17 mouse cellular contexts compared by ENCODE assay signal in genomic region chr11:36364441-36364840, GRCm38 (mm10).
DNase-seq lines count a peak whose midpoint lies in the region; ATAC-seq lines count a peak whose summit lies in the region.
"Had no signal": no experiment of that assay in that cellular context is flagged by ENCODE, and none has a peak within 500 bp of the region (broad histone marks: within the 10 kb centered on the region; RNA-seq: fewer than 3 reads in every experiment).

No protein-coding gene starts in this region.

- no peaks in the 10 kb centered on the region for H3K9me3 ChIP-seq in intestine, embryonic 16.5 days (ENCODE audit: control insufficient read depth, low read length)
- H3K9me3 ChIP-seq: embryonic facial prominence, embryonic 12.5 days; midbrain, embryonic 15.5 days had no signal

- WGBS in intestine, embryonic 16.5 days = 61% methylated on average over 9 of the region's 9 CpGs

- ATAC-seq in intestine, embryonic 16.5 days = no peak
- ATAC-seq: intestine, postnatal 0 days; lung, postnatal 0 days; midbrain, embryonic 15.5 days had no signal

- no peaks in the 10 kb centered on the region for H3K4me1 ChIP-seq in intestine, embryonic 16.5 days (ENCODE audit: control insufficient read depth, insufficient read depth, low read length)
- H3K4me1 ChIP-seq: embryonic facial prominence, embryonic 12.5 days had no signal

- H3K4me2 ChIP-seq in intestine, embryonic 16.5 days (ENCODE audit: low read depth, low read length) = no peak overlapping the region
- H3K4me2 ChIP-seq: embryonic facial prominence, embryonic 12.5 days; hindbrain, embryonic 14.5 days; midbrain, embryonic 15.5 days had no signal

- H3K27ac ChIP-seq in intestine, embryonic 16.5 days (ENCODE audit: low read length) = no peak overlapping the region
- H3K27ac ChIP-seq: embryonic facial prominence, embryonic 12.5 days; hindbrain, embryonic 14.5 days; liver, embryonic 14.5 days; midbrain, embryonic 15.5 days had no signal

- H3K27me3 ChIP-seq in intestine, embryonic 16.5 days (replicated peaks; ENCODE audit: control insufficient read depth, insufficient read depth, low read length) = no peaks in the 10 kb centered on the region
- H3K27me3 ChIP-seq: embryonic facial prominence, embryonic 12.5 days; midbrain, embryonic 15.5 days had no signal

- peak; percentile 8 to 43 for DNase-seq in kidney, postnatal 25 days
- no peak for DNase-seq in kidney, adult 11 months
- DNase-seq in embryo, embryonic 11 days = peak; percentile 17
- DNase-seq in forelimb bud, embryonic 11.5 days (ENCODE audit: low read depth, low spot score) = peak; percentile 52
- DNase-seq in retina, embryonic 14.5 days (ENCODE audit: low spot score) = peak; percentile 42
- DNase-seq in heart, adult 11 months = no peak
- DNase-seq: cerebellum, postnatal 10 days; gastrocnemius, postnatal 14 days; heart, postnatal 14 days had no signal

- H3K4me3 ChIP-seq in intestine, embryonic 16.5 days (ENCODE audit: low read length) = no peak overlapping the region
- H3K4me3 ChIP-seq: embryonic facial prominence, embryonic 12.5 days; midbrain, embryonic 15.5 days had no signal

- H3K36me3 ChIP-seq in intestine, embryonic 16.5 days (ENCODE audit: control insufficient read depth, insufficient read depth, low read length) = no peaks in the 10 kb centered on the region
- H3K36me3 ChIP-seq: embryonic facial prominence, embryonic 12.5 days; G1E; midbrain, embryonic 15.5 days had no signal

- H3K9ac ChIP-seq in intestine, embryonic 16.5 days (ENCODE audit: low read depth, low read length) = no peak overlapping the region
- H3K9ac ChIP-seq: embryonic facial prominence, embryonic 12.5 days; hindbrain, embryonic 14.5 days; liver, embryonic 14.5 days; midbrain, embryonic 15.5 days had no signal

Comparison
In these comparisons a context has a peak if more than half of its experiments do, and no peak if none do; other contexts are left out.
1. DNase-seq: peak in kidney, postnatal 25 days (2 of 2), embryo, embryonic 11 days (single experiment), forelimb bud, embryonic 11.5 days (single experiment) and retina, embryonic 14.5 days (single experiment); none in kidney, adult 11 months (single experiment) and heart, adult 11 months (single experiment).